Mouse (Mus musculus) ES-E14 (cell line): Measurements from ENCODE around the gene Trip12. TPM values are rescaled to one million over a fixed set of nuclear protein-coding genes. Genes with fewer than 3 reads are reported as not detected.
A peak's percentile ranks its signal among the peaks of the same experiment; 100 is the strongest.

ENCODE experiments used
- DNase-seq: peaks from one replicate; pipeline ENCODE4 v3.0.0-alpha.2; 2013; ENCODE audit warnings: low read depth, low spot score
- H3K27ac ChIP-seq: 2 replicates; pipeline ENCODE4 v1.5.1; 2012; ENCODE audit warnings: low read depth, mild to moderate bottlenecking, low read length, moderate library complexity, mixed read lengths; ENCODE audit not compliant: poor library complexity, insufficient read depth, severe bottlenecking
- H3K36me3 ChIP-seq: 2 replicates; pipeline ENCODE4 v1.6.1; 2012; ENCODE audit warnings: mild to moderate bottlenecking, low read length, moderate library complexity, mixed read lengths; ENCODE audit not compliant: control insufficient read depth, poor library complexity, insufficient read depth, severe bottlenecking
- H3K4me1 ChIP-seq, 2 experiments: fragments of 150-350 bp in 1 of 2; sonication (generic) in 1 of 2; 2 replicates each; pipeline ENCODE4 v1.6.1; 2012; ENCODE audit warnings: low read length in 2 of 2, mild to moderate bottlenecking in 1 of 2, mixed read lengths in 1 of 2; ENCODE audit not compliant: control insufficient read depth in 2 of 2, insufficient read depth in 2 of 2, poor library complexity in 1 of 2
- H3K4me3 ChIP-seq, 2 experiments: fragments of 150-350 bp in 1 of 2; sonication (generic) in 1 of 2; 2 replicates each; pipeline ENCODE4 v1.5.1; 2012; ENCODE audit warnings: low read length in 2 of 2, low read depth in 1 of 2, mild to moderate bottlenecking in 1 of 2, mixed read lengths in 1 of 2; ENCODE audit not compliant: insufficient read depth in 1 of 2, poor library complexity in 1 of 2, severe bottlenecking in 1 of 2
- H3K9ac ChIP-seq: 2 replicates; pipeline ENCODE4 v1.6.1; 2012; ENCODE audit warnings: low read depth, mild to moderate bottlenecking, low read length, mixed read lengths; ENCODE audit not compliant: poor library complexity, insufficient read depth, severe bottlenecking
- H3K9me3 ChIP-seq: fragments of 150-350 bp; sonication (generic); 2 replicates; pipeline ENCODE4 v1.6.1; 2012; ENCODE audit warnings: low read depth, mild to moderate bottlenecking, low read length; ENCODE audit not compliant: control insufficient read depth, insufficient read depth
- CHD2 ChIP-seq: IDR thresholded peaks from 2 replicates; pipeline ENCODE4 v1.6.1; 2014; ENCODE audit warnings: mild to moderate bottlenecking, low read depth, low read length, inconsistent platforms
- HCFC1 ChIP-seq: IDR thresholded peaks from 2 replicates; pipeline ENCODE4 v1.6.1; 2012; ENCODE audit warnings: low read length, inconsistent platforms, borderline replicate concordance; ENCODE audit not compliant: insufficient read depth
- MAFK ChIP-seq: IDR thresholded peaks from 2 replicates; pipeline ENCODE4 v1.6.1; 2014; ENCODE audit warnings: mild to moderate bottlenecking, low read depth, low read length, inconsistent platforms; ENCODE audit not compliant: insufficient read depth
- ZC3H11A ChIP-seq: IDR thresholded peaks from 2 replicates; pipeline ENCODE4 v1.6.1; 2012; ENCODE audit warnings: low read depth, mild to moderate bottlenecking, inconsistent platforms, low read length, borderline replicate concordance
- ZNF384 ChIP-seq: IDR thresholded peaks from 2 replicates; pipeline ENCODE4 v1.6.1; 2012; ENCODE audit warnings: low read depth, low read length, inconsistent platforms
- in situ Hi-C, 2 experiments: fragments of 600-800 bp; cut with MboI; formaldehyde crosslinking; loops; one replicate each; pipeline ENCODE4 v1.15.1; 2025; ENCODE audit warnings: low sequenced_read_pairs in 2 of 2, inconsistent platforms in 1 of 2; ENCODE audit not compliant: unreplicated experiment in 2 of 2
- total RNA-seq: library from RNA; depleted of rRNA; stranded (reverse); fragments of 300-350 nt; gene quantifications from 2 replicates; pipeline ENCODE4 v1.2.3, GENCODE M21; 2012; rRNA removed

Trip12 gene
- 368 and 425 TPM in 2 replicates for total RNA-seq

GRCm38 (mm10) chr1:84840018-84840664, at the start of gene Trip12:
TSS of gene Trip12 (minus strand) at chr1:84840516.
- peak within 1 kb of the TSS; percentile 71 to 88 for H3K4me3 ChIP-seq
- in situ Hi-C loops, result no loop called here
- no peak for DNase-seq
- H3K36me3 ChIP-seq, result no peaks in the 10 kb centered on the region
- peak; percentile 95 for TF ChIP-seq ZNF384
- TF ChIP-seq MAFK, result 0 out of 2 replicates have a peak, but pooled peaks have one; percentile 15
- TF ChIP-seq CHD2, result 0 out of 2 replicates have a peak, but pooled peaks have one; percentile 50
- no peak; the same call in 1 of the 2 replicates for TF ChIP-seq ZC3H11A
- no peak for TF ChIP-seq HCFC1
- no peaks in the 10 kb centered on the region for H3K9me3 ChIP-seq
- peak within 1 kb of the TSS; percentile 100 for H3K27ac ChIP-seq
- H3K9ac ChIP-seq, result peak within 1 kb of the TSS; percentile 99
- H3K4me1 ChIP-seq, result peaks cover 0 to under 1% of the 10 kb centered on the region in 2 experiments; a peak in 1 of 4 replicates

- DNase-seq, result no peak
- Histone ChIP-seq H3K4me3 (peak overlapping the region in 1 of 2 experiments; percentile 34; a peak in 1 of 4 replicates), H3K4me1 (peaks cover 12 to 23% of the 10 kb centered on the region in 2 experiments), H3K36me3 (no peaks in the 10 kb centered on the region), H3K9ac (peak overlapping the region; percentile 69; the same call in 1 of the 2 replicates), H3K27ac (peak overlapping the region; percentile 100), H3K9me3 (no peaks in the 10 kb centered on the region)
- in situ Hi-C loops, result no loop called here
- no peak for TF ChIP-seq ZC3H11A
- TF ChIP-seq HCFC1, result no peak
- no peak for TF ChIP-seq CHD2
- no peak for TF ChIP-seq ZNF384
Measured at GRCm38 (mm10) chr1:84890005-84890393, 49.7 kb upstream of the Trip12 start.

GRCm38 (mm10) chr1:84889330-84890004, 49.2 kb upstream of the Trip12 start:
- Histone ChIP-seq H3K36me3 (no peaks in the 10 kb centered on the region), H3K4me1 (peaks cover 12 to 23% of the 10 kb centered on the region in 2 experiments), H3K4me3 (no peak overlapping the region), H3K27ac (peak overlapping the region; percentile 100; the same call in 1 of the 2 replicates), H3K9ac (peak overlapping the region; percentile 25; the same call in 1 of the 2 replicates), H3K9me3 (no peaks in the 10 kb centered on the region)
- DNase-seq, result no peak
- no peak for TF ChIP-seq ZNF384
- no peak for TF ChIP-seq MAFK
- TF ChIP-seq CHD2, result no peak
- TF ChIP-seq ZC3H11A, result no peak
- TF ChIP-seq HCFC1, result no peak
- in situ Hi-C loops, result no loop called here

GRCm38 (mm10) chr1:84885921-84886320, 45.6 kb upstream of the Trip12 start:
- no peak overlapping the region for H3K4me3 ChIP-seq

More at GRCm38 (mm10) chr1:84885921-84886320, 45.6 kb upstream of the Trip12 start:
- H3K36me3 ChIP-seq, result no peaks in the 10 kb centered on the region
- peaks cover 11 to 26% of the 10 kb centered on the region in 2 experiments for H3K4me1 ChIP-seq
- no peak for DNase-seq
- no peaks in the 10 kb centered on the region for H3K9me3 ChIP-seq
- in situ Hi-C loops, result no loop called here
- no peak overlapping the region for H3K27ac ChIP-seq
- H3K9ac ChIP-seq, result no peak overlapping the region
- TF ChIP-seq CHD2 (no peak), HCFC1 (no peak), ZNF384 (no peak), MAFK (no peak), ZC3H11A (peak; percentile 21; the same call in 1 of the 2 replicates)
